Mouse (Mus musculus) testis, postnatal 14 days (tissue): ENCODE measurements around the gene Spc24.
"Not testable (repeated sequence)": the region's sequence is repeated elsewhere in the genome, so short reads cannot be mapped to it uniquely, and the experiment has no call there.

ENCODE experiments used
- DNase-seq: peaks from one replicate; pipeline ENCODE4 v3.0.0; 2021; ENCODE audit warnings: low spot score

The Spc24 gene

GRCm38 (mm10) chr9:21784517-21785307 is 24.6 kb upstream of the Spc24 start:
- no peak for DNase-seq

GRCm38 (mm10) chr9:21781657-21782468 is 21.8 kb upstream of the Spc24 start:
- no peak for DNase-seq

- no peak for DNase-seq
Measured at GRCm38 (mm10) chr9:21777726-21778125, 17.6 kb upstream of the Spc24 start.

- DNase-seq, result no peak
Measured at GRCm38 (mm10) chr9:21774353-21774752, 14.2 kb upstream of the Spc24 start.

GRCm38 (mm10) chr9:21773396-21773795 is 13.3 kb upstream of the Spc24 start:
- DNase-seq, result not testable (repeated sequence)

- DNase-seq, result no peak
Measured at GRCm38 (mm10) chr9:21769558-21770183, 9.6 kb upstream of the Spc24 start.

GRCm38 (mm10) chr9:21768511-21769411 is 8.7 kb upstream of the Spc24 start:
- DNase-seq, result peak; percentile 54

- DNase-seq, result peak; percentile 58
Measured at GRCm38 (mm10) chr9:21767896-21768295, 7.8 kb upstream of the Spc24 start.

- DNase-seq, result no peak
Measured at GRCm38 (mm10) chr9:21764084-21764999, 4.2 kb upstream of the Spc24 start.

- no peak for DNase-seq
Measured at GRCm38 (mm10) chr9:21762135-21762534, 2.0 kb upstream of the Spc24 start.

GRCm38 (mm10) chr9:21759718-21760117 is 385 bp downstream of the Spc24 start:
- DNase-seq, result no peak

GRCm38 (mm10) chr9:21758576-21759529 is 1.2 kb downstream of the Spc24 start:
- no peak for DNase-seq

GRCm38 (mm10) chr9:21754516-21755321 is 5.4 kb downstream of the Spc24 start:
- no peak for DNase-seq

GRCm38 (mm10) chr9:21754003-21754402 is 6.1 kb downstream of the Spc24 start:
- DNase-seq, result peak; percentile 53

GRCm38 (mm10) chr9:21752252-21752792 is 7.8 kb downstream of the Spc24 start:
- peak; percentile 81 for DNase-seq

GRCm38 (mm10) chr9:21751347-21751746 is 8.8 kb downstream of the Spc24 start:
- no peak for DNase-seq

GRCm38 (mm10) chr9:21750370-21750769 is 9.7 kb downstream of the Spc24 start:
- DNase-seq, result no peak
